Mouse (Mus musculus): ENCODE data around the gene Rps10.
A peak's percentile ranks its signal among the peaks of the same experiment; 100 is the strongest.
"Not testable (repeated sequence)": the region's sequence is repeated elsewhere in the genome, so short reads cannot be mapped to it uniquely, and the experiment has no call there.

Rps10 gene

GRCm38 (mm10) chr17:27644572-27644971, 8.1 kb upstream of the Rps10 start:
- DNase-seq (ENCODE audit: low spot score in 2 of 2): no peak

GRCm38 (mm10) chr17:27643756-27644155, 7.3 kb upstream of the Rps10 start:
- DNase-seq (ENCODE audit: low spot score in 2 of 2): no peak

GRCm38 (mm10) chr17:27643101-27643500, 6.6 kb upstream of the Rps10 start:
- DNase-seq (ENCODE audit: low spot score in 2 of 2): no peak

- peak; percentile 62 to 71 for DNase-seq (ENCODE audit: low spot score in 2 of 2)
These were observed 6.1 kb upstream of the Rps10 start for GRCm38 (mm10) chr17:27642491-27643062.

- not testable (repeated sequence) for DNase-seq (ENCODE audit: low spot score in 2 of 2)
These were observed 3.4 kb upstream of the Rps10 start for GRCm38 (mm10) chr17:27639851-27640250.

GRCm38 (mm10) chr17:27638921-27639332, 2.5 kb upstream of the Rps10 start:
- DNase-seq (ENCODE audit: low spot score in 2 of 2): peak; percentile 54 to 64

- no peak for DNase-seq (ENCODE audit: low spot score in 2 of 2)
These were observed 864 bp upstream of the Rps10 start for GRCm38 (mm10) chr17:27637333-27637732.

- DNase-seq (ENCODE audit: low spot score in 2 of 2): not testable (repeated sequence)
These were observed 930 bp downstream of the Rps10 start for GRCm38 (mm10) chr17:27635575-27635903.

- DNase-seq (ENCODE audit: low spot score in 2 of 2): peak; percentile 71 to 83
These were observed 1.4 kb downstream of the Rps10 start, which contains the start of gene RPS10-NUDT3 for GRCm38 (mm10) chr17:27634871-27635574. Gene RPS10-NUDT3, minus strand, starts transcription at chr17:27635222.

GRCm38 (mm10) chr17:27629249-27630020, 7.0 kb downstream of the Rps10 start:
- DNase-seq (ENCODE audit: low spot score in 2 of 2): peak; percentile 73 to 84

- DNase-seq (ENCODE audit: low spot score in 2 of 2): no peak
These were observed 8.1 kb downstream of the Rps10 start for GRCm38 (mm10) chr17:27628376-27628775.

GRCm38 (mm10) chr17:27627451-27627850, 9.0 kb downstream of the Rps10 start:
- no peak for DNase-seq (ENCODE audit: low spot score in 2 of 2)

- DNase-seq (ENCODE audit: low spot score in 2 of 2): no peak
These were observed 9.8 kb downstream of the Rps10 start for GRCm38 (mm10) chr17:27626681-27627080.

- no peak for DNase-seq (ENCODE audit: low spot score in 2 of 2)
These were observed 10.8 kb downstream of the Rps10 start for GRCm38 (mm10) chr17:27625455-27626251.

GRCm38 (mm10) chr17:27623360-27624326, 12.8 kb downstream of the Rps10 start, which contains the start of gene Nudt3:
Gene Nudt3, minus strand, starts transcription at chr17:27623495.
- peak; percentile 76 to 82 for DNase-seq (ENCODE audit: low spot score in 2 of 2)

- no peak for DNase-seq (ENCODE audit: low spot score in 2 of 2)
These were observed 13.7 kb downstream of the Rps10 start for GRCm38 (mm10) chr17:27622611-27623359.

- no peak for DNase-seq (ENCODE audit: low spot score in 2 of 2)
These were observed 14.6 kb downstream of the Rps10 start for GRCm38 (mm10) chr17:27621705-27622531.

GRCm38 (mm10) chr17:27621161-27621560, 15.3 kb downstream of the Rps10 start:
- no peak for DNase-seq (ENCODE audit: low spot score in 2 of 2)

GRCm38 (mm10) chr17:27615388-27615787, 21.1 kb downstream of the Rps10 start:
- DNase-seq (ENCODE audit: low spot score in 2 of 2): no peak
